Mouse (Mus musculus) intestine, embryonic 16.5 days (tissue): Measurements from ENCODE around the gene Antxr1. TPM values are rescaled to one million over a fixed set of nuclear protein-coding genes. Genes with fewer than 3 reads are reported as not detected.
A peak's percentile ranks its signal among the peaks of the same experiment; 100 is the strongest.

Source experiments
- ATAC-seq: fragments of 200-750 bp; cut with Nextera tagmentation; 2 replicates; pipeline ENCODE4 v1.8.0; 2017; ENCODE audit warnings: moderate TSS enrichment, moderate library complexity
- H3K27ac ChIP-seq: fragments of 300-500 bp; sonication (generic); 2 replicates; pipeline ENCODE4 v1.5.1; 2014; ENCODE audit warnings: mild to moderate bottlenecking, low read length
- H3K27me3 ChIP-seq: fragments of 300-500 bp; sonication (generic); replicated peaks from 2 replicates; pipeline ENCODE4 v1.6.1; 2014; ENCODE audit warnings: low read length, control low read depth, mixed read lengths; ENCODE audit not compliant: control insufficient read depth, insufficient read depth
- H3K36me3 ChIP-seq: fragments of 300-500 bp; sonication (generic); 2 replicates; pipeline ENCODE4 v1.6.1; 2014; ENCODE audit warnings: low read length, control low read depth; ENCODE audit not compliant: control insufficient read depth, insufficient read depth
- H3K4me1 ChIP-seq: fragments of 300-500 bp; sonication (generic); 2 replicates; pipeline ENCODE4 v1.6.1; 2014; ENCODE audit warnings: low read length, control low read depth, mixed read lengths; ENCODE audit not compliant: control insufficient read depth, insufficient read depth
- H3K4me2 ChIP-seq: fragments of 300-500 bp; sonication (generic); 2 replicates; pipeline ENCODE4 v1.6.1; 2014; ENCODE audit warnings: low read depth, low read length, control low read depth
- H3K4me3 ChIP-seq: fragments of 300-500 bp; sonication (generic); 2 replicates; pipeline ENCODE4 v1.5.1; 2014; ENCODE audit warnings: mild to moderate bottlenecking, low read length
- H3K9ac ChIP-seq: fragments of 300-500 bp; sonication (generic); 2 replicates; pipeline ENCODE4 v1.6.1; 2014; ENCODE audit warnings: low read depth, low read length
- H3K9me3 ChIP-seq: fragments of 300-500 bp; sonication (generic); 2 replicates; pipeline ENCODE4 v1.6.1; 2016; ENCODE audit warnings: low read length, control low read depth; ENCODE audit not compliant: control insufficient read depth
- WGBS: fragments of 180-500 bp; shearing (Covaris S2); extraction: QIAGEN DNeasy Blood & Tissue Kit; methylation state at CpG from one replicate; pipeline ENCODE4 v1.1.7; 2014; 5-methylcytosine and 5-hydroxymethylcytosine counted together
- polyA plus RNA-seq: library from polyadenylated mRNA; unstranded; fragments of >200 nt; fragmentation: Nextera tagmentation; extraction: Ambion mirVana; gene quantifications from 2 replicates; pipeline ENCODE4 v1.2.1, GENCODE M21; 2015

Gene Antxr1
- polyA plus RNA-seq, 1 experiment from 2014 or later = 3.9 TPM

GRCm38 (mm10) chr6:87302746-87303145 lies 32.9 kb downstream of the Antxr1 start:
- WGBS = 76% methylated on average over 5 of the region's 5 CpGs
- no peak for ATAC-seq
- H3K36me3 ChIP-seq = no peaks in the 10 kb centered on the region

GRCm38 (mm10) chr6:87301991-87302390 lies 33.6 kb downstream of the Antxr1 start:
- no peaks in the 10 kb centered on the region for H3K9me3 ChIP-seq
- no peaks in the 10 kb centered on the region for H3K4me1 ChIP-seq
- H3K27ac ChIP-seq = no peak overlapping the region
- no peaks in the 10 kb centered on the region for H3K36me3 ChIP-seq
- H3K4me2 ChIP-seq = no peak overlapping the region
- H3K9ac ChIP-seq = no peak overlapping the region
- WGBS = 47% methylated on average over 4 of the region's 4 CpGs
- H3K27me3 ChIP-seq = no peaks in the 10 kb centered on the region
- no peak for ATAC-seq
- H3K4me3 ChIP-seq = no peak overlapping the region

More at GRCm38 (mm10) chr6:87302746-87303145, 32.9 kb downstream of the Antxr1 start:
- Histone ChIP-seq H3K27me3 (no peaks in the 10 kb centered on the region), H3K9ac (no peak overlapping the region), H3K4me1 (no peaks in the 10 kb centered on the region), H3K27ac (no peak overlapping the region), H3K9me3 (no peaks in the 10 kb centered on the region), H3K4me2 (no peak overlapping the region), H3K4me3 (no peak overlapping the region)

GRCm38 (mm10) chr6:87294904-87295303 lies 40.7 kb downstream of the Antxr1 start:
- H3K9me3 ChIP-seq = no peaks in the 10 kb centered on the region
- peak; percentile 69; the same call in 1 of the 2 replicates for ATAC-seq
- 70% methylated on average over 3 of the region's 3 CpGs for WGBS
- no peak overlapping the region for H3K4me2 ChIP-seq
- no peaks in the 10 kb centered on the region for H3K27me3 ChIP-seq
- H3K4me1 ChIP-seq = peaks cover 5% of the 10 kb centered on the region; the same call in 1 of the 2 replicates
- no peaks in the 10 kb centered on the region for H3K36me3 ChIP-seq
- no peak overlapping the region for H3K4me3 ChIP-seq
- no peak overlapping the region for H3K9ac ChIP-seq
- H3K27ac ChIP-seq = no peak overlapping the region

GRCm38 (mm10) chr6:87292911-87293851 lies 42.4 kb downstream of the Antxr1 start:
- no peak overlapping the region for H3K4me3 ChIP-seq
- H3K4me2 ChIP-seq = no peak overlapping the region
- H3K27me3 ChIP-seq = no peaks in the 10 kb centered on the region
- H3K4me1 ChIP-seq = peaks cover 5% of the 10 kb centered on the region; the same call in 1 of the 2 replicates
- no peak overlapping the region for H3K9ac ChIP-seq
- no peak overlapping the region for H3K27ac ChIP-seq
- no peak for ATAC-seq
- WGBS = 83% methylated on average over 18 of the region's 18 CpGs
- no peaks in the 10 kb centered on the region for H3K36me3 ChIP-seq
- H3K9me3 ChIP-seq = no peaks in the 10 kb centered on the region

- Histone ChIP-seq H3K4me3 (no peak overlapping the region), H3K9me3 (no peaks in the 10 kb centered on the region), H3K36me3 (no peaks in the 10 kb centered on the region), H3K9ac (no peak overlapping the region), H3K4me1 (peaks cover 8% of the 10 kb centered on the region), H3K27me3 (no peaks in the 10 kb centered on the region), H3K4me2 (no peak overlapping the region), H3K27ac (no peak overlapping the region)
- no peak for ATAC-seq
- 67% methylated on average over 6 of the region's 6 CpGs for WGBS
These were observed 48.4 kb downstream of the Antxr1 start for GRCm38 (mm10) chr6:87287251-87287650.

- peak; percentile 45; the same call in 1 of the 2 replicates for ATAC-seq
- H3K27ac ChIP-seq = peak overlapping the region; percentile 54
- 52% methylated on average over 7 of the region's 7 CpGs for WGBS
These were observed 50.3 kb downstream of the Antxr1 start for GRCm38 (mm10) chr6:87285365-87285749.

GRCm38 (mm10) chr6:87284716-87285364 lies 50.8 kb downstream of the Antxr1 start:
- peak overlapping the region; percentile 54 for H3K27ac ChIP-seq
- H3K36me3 ChIP-seq = no peaks in the 10 kb centered on the region

More at GRCm38 (mm10) chr6:87285365-87285749, 50.3 kb downstream of the Antxr1 start:
- Histone ChIP-seq H3K4me3 (no peak overlapping the region), H3K9me3 (no peaks in the 10 kb centered on the region), H3K4me2 (no peak overlapping the region), H3K9ac (no peak overlapping the region), H3K4me1 (peaks cover 9% of the 10 kb centered on the region), H3K27me3 (no peaks in the 10 kb centered on the region), H3K36me3 (no peaks in the 10 kb centered on the region)

GRCm38 (mm10) chr6:87282346-87282781 lies 53.3 kb downstream of the Antxr1 start:
- H3K36me3 ChIP-seq = no peaks in the 10 kb centered on the region
- no peak overlapping the region for H3K4me2 ChIP-seq
- 0 out of 2 replicates have a peak overlapping the region, but pooled peaks have one; percentile 42 for H3K27ac ChIP-seq
- no peaks in the 10 kb centered on the region for H3K27me3 ChIP-seq
- H3K4me3 ChIP-seq = no peak overlapping the region
- no peak overlapping the region for H3K9ac ChIP-seq
- peak; percentile 63 for ATAC-seq
- 40% methylated on average over 8 of the region's 8 CpGs for WGBS
- H3K4me1 ChIP-seq = peaks cover 16% of the 10 kb centered on the region
- H3K9me3 ChIP-seq = no peaks in the 10 kb centered on the region

More at GRCm38 (mm10) chr6:87284716-87285364, 50.8 kb downstream of the Antxr1 start:
- no peak for ATAC-seq
- WGBS = 56% methylated on average over 11 of the region's 11 CpGs
- H3K9ac ChIP-seq = no peak overlapping the region
- no peaks in the 10 kb centered on the region for H3K27me3 ChIP-seq
- H3K4me2 ChIP-seq = no peak overlapping the region
- peaks cover 9% of the 10 kb centered on the region for H3K4me1 ChIP-seq
- no peak overlapping the region for H3K4me3 ChIP-seq
- H3K9me3 ChIP-seq = no peaks in the 10 kb centered on the region

GRCm38 (mm10) chr6:87281771-87282170 lies 53.9 kb downstream of the Antxr1 start:
- Histone ChIP-seq H3K36me3 (no peaks in the 10 kb centered on the region), H3K27ac (no peak overlapping the region), H3K9ac (no peak overlapping the region), H3K4me1 (peaks cover 22% of the 10 kb centered on the region), H3K4me3 (no peak overlapping the region), H3K27me3 (no peaks in the 10 kb centered on the region), H3K4me2 (no peak overlapping the region), H3K9me3 (no peaks in the 10 kb centered on the region)
- 86% methylated on average over 4 of the region's 4 CpGs for WGBS
- no peak for ATAC-seq
